Mouse (Mus musculus): ENCODE measurements around the gene Lpcat2. TPM values are rescaled to one million over a fixed set of nuclear protein-coding genes. Genes with fewer than 3 reads are reported as not detected.

The Lpcat2 gene
- polyA plus RNA-seq, 1 experiment = 0.01 TPM

DNA sequence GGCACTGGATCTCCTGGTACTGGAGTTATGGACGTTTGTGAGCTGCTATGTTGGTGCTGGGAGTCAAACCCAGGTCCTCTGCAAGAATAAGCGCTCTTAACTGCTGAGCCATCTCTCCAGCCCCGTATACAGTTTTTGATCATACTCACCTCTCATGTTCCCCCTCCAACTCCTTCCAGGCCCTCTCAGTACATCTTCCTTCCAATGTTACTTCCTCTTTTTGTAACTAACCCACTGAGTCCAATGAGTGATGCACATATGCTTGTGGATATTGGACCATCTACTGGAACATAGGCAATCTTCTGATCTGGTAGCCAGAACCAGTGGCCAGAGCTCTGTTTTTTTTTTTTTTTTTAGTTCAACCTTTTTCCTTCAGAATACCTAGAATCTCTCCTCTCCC lies 60.9 kb downstream of the Lpcat2 start:
- Histone ChIP-seq H3K79me2 (ENCODE audit: control insufficient read depth, insufficient read depth) (no peaks in the 10 kb centered on the region), H3ac (ENCODE audit: control insufficient read depth, insufficient read length, low read depth) (no peak overlapping the region), H3K36me3 (ENCODE audit: control insufficient read depth, insufficient read depth) (no peaks in the 10 kb centered on the region), H3K79me3 (ENCODE audit: low read depth) (no peaks in the 10 kb centered on the region), H3K4me3 (ENCODE audit: insufficient read depth, poor library complexity, severe bottlenecking) (no peak overlapping the region), H3K27me3 (ENCODE audit: control insufficient read depth, insufficient read depth, insufficient read length) (no peaks in the 10 kb centered on the region)
- no peak for TF ChIP-seq CEBPB (IDR thresholded peaks at IDR 0.05; ENCODE audit: low read depth)
- TF ChIP-seq USF1 (IDR thresholded peaks at IDR 0.05; ENCODE audit: low read depth) = no peak
- TF ChIP-seq MYOD1 (IDR thresholded peaks at IDR 0.05; ENCODE audit: control insufficient read depth, insufficient read length, low read depth) = no peak
- TF ChIP-seq FOSL1 (IDR thresholded peaks at IDR 0.05; ENCODE audit: insufficient read depth, low read length, poor library complexity, severe bottlenecking) = no peak
- no peak for TF ChIP-seq MYOG (IDR thresholded peaks at IDR 0.05; ENCODE audit: control insufficient read depth, extremely low read depth, insufficient read length)
- TF ChIP-seq CTCF (IDR thresholded peaks at IDR 0.05; ENCODE audit: control insufficient read depth, insufficient read depth, insufficient read length) = no peak
- no peak for TF ChIP-seq MAX (IDR thresholded peaks at IDR 0.05)

DNA sequence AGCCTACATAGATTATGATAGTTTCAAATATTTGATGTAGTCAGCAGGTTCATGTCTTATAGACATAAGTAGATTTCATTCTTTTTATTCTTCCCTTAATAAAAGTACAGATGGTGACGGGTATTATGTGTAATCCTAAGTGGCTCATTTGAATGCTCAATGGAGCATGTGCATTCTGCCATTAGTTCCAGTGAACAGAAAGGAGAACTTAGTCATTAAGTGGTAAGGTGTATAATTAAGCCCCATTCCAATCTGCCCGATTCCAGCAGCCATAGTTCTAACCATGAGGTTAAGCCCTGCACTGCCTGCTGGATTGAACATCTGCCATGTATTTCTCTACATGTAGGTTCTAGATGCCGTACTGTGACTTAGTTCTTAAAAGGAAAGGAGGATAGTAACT lies 66.6 kb downstream of the Lpcat2 start:
- no peaks in the 10 kb centered on the region for H3K27me3 ChIP-seq (ENCODE audit: control insufficient read depth, insufficient read depth, insufficient read length)

DNA sequence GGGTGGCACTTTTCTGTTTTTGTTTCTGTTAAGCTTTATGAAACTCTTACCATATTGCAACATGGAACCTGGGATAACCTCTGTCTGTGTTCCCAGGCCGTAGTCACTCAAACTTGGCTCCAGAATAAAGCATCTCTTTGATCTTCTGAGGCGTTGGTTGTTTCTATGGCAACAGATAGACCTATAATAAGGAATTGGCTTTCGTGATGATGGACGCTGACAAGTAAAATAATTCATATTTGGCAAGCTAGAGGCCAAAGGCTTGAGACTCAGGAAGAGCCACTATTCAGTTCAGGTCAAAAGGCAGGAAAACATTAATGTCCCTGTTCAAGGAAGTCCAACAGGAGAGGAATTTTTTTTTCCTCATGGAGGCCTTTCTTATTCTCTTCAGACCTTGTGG lies 73.8 kb downstream of the Lpcat2 start:
- TF ChIP-seq MYOD1 (IDR thresholded peaks at IDR 0.05; ENCODE audit: control insufficient read depth, insufficient read length, low read depth) = no peak
- H3ac ChIP-seq (ENCODE audit: control insufficient read depth, insufficient read length, low read depth) = no peak overlapping the region
- H3K4me3 ChIP-seq (ENCODE audit: insufficient read depth, poor library complexity, severe bottlenecking) = no peak overlapping the region
- no peaks in the 10 kb centered on the region for H3K79me2 ChIP-seq (ENCODE audit: control insufficient read depth, insufficient read depth)
- H3K79me3 ChIP-seq (ENCODE audit: low read depth) = no peaks in the 10 kb centered on the region
- no peaks in the 10 kb centered on the region for H3K27me3 ChIP-seq (ENCODE audit: control insufficient read depth, insufficient read depth, insufficient read length)
- no peaks in the 10 kb centered on the region for H3K36me3 ChIP-seq (ENCODE audit: control insufficient read depth, insufficient read depth)

More for the DNA sequence above, 66.6 kb downstream of the Lpcat2 start:
- no peaks in the 10 kb centered on the region for H3K79me2 ChIP-seq (ENCODE audit: control insufficient read depth, insufficient read depth)
- no peak overlapping the region for H3ac ChIP-seq (ENCODE audit: control insufficient read depth, insufficient read length, low read depth)
- H3K79me3 ChIP-seq (ENCODE audit: low read depth) = no peaks in the 10 kb centered on the region
- no peak for TF ChIP-seq USF1 (IDR thresholded peaks at IDR 0.05; ENCODE audit: low read depth)
- TF ChIP-seq CEBPB (IDR thresholded peaks at IDR 0.05; ENCODE audit: low read depth) = no peak
- no peak for TF ChIP-seq MYOD1 (IDR thresholded peaks at IDR 0.05; ENCODE audit: control insufficient read depth, insufficient read length, low read depth)
- TF ChIP-seq CTCF (IDR thresholded peaks at IDR 0.05; ENCODE audit: control insufficient read depth, insufficient read depth, insufficient read length) = no peak
- no peak for TF ChIP-seq FOSL1 (IDR thresholded peaks at IDR 0.05; ENCODE audit: insufficient read depth, low read length, poor library complexity, severe bottlenecking)
- no peak for TF ChIP-seq MYOG (IDR thresholded peaks at IDR 0.05; ENCODE audit: control insufficient read depth, extremely low read depth, insufficient read length)
- no peak for TF ChIP-seq MAX (IDR thresholded peaks at IDR 0.05)
- no peak overlapping the region for H3K4me3 ChIP-seq (ENCODE audit: insufficient read depth, poor library complexity, severe bottlenecking)
- no peaks in the 10 kb centered on the region for H3K36me3 ChIP-seq (ENCODE audit: control insufficient read depth, insufficient read depth)

DNA sequence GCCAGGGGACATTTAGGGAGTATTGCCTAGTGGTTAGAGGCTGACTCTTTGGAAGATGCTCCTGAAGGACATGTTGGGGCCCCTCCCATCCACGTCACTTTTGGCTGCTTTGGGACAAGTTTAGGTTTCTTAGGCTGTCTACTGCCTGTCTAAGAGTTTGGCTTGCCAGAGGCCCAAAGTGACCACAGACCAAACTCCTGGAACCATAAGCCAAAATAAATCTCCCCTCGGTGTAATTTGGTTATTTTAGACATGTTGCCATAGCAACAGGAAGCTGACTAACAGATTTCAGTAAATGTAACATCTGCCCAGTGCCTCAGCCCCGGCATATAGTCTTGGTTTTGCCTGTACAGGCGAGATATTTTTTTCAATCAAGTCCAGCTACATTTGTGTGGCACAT lies 82.9 kb downstream of the Lpcat2 start:
- no peaks in the 10 kb centered on the region for H3K79me3 ChIP-seq (ENCODE audit: low read depth)
- H3K79me2 ChIP-seq (ENCODE audit: control insufficient read depth, insufficient read depth) = no peaks in the 10 kb centered on the region
- no peaks in the 10 kb centered on the region for H3K36me3 ChIP-seq (ENCODE audit: control insufficient read depth, insufficient read depth)
- H3K27me3 ChIP-seq (ENCODE audit: control insufficient read depth, insufficient read depth, insufficient read length) = no peaks in the 10 kb centered on the region
- H3K4me3 ChIP-seq (ENCODE audit: insufficient read depth, poor library complexity, severe bottlenecking) = no peak overlapping the region
- no peak overlapping the region for H3ac ChIP-seq (ENCODE audit: control insufficient read depth, insufficient read length, low read depth)
- no peak for TF ChIP-seq MYOD1 (IDR thresholded peaks at IDR 0.05; ENCODE audit: control insufficient read depth, insufficient read length, low read depth)
- TF ChIP-seq MAX (IDR thresholded peaks at IDR 0.05) = no peak
- TF ChIP-seq FOSL1 (IDR thresholded peaks at IDR 0.05; ENCODE audit: insufficient read depth, low read length, poor library complexity, severe bottlenecking) = no peak
- no peak for TF ChIP-seq CTCF (IDR thresholded peaks at IDR 0.05; ENCODE audit: control insufficient read depth, insufficient read depth, insufficient read length)
- TF ChIP-seq USF1 (IDR thresholded peaks at IDR 0.05; ENCODE audit: low read depth) = no peak
- no peak for TF ChIP-seq MYOG (IDR thresholded peaks at IDR 0.05; ENCODE audit: control insufficient read depth, extremely low read depth, insufficient read length)

DNA sequence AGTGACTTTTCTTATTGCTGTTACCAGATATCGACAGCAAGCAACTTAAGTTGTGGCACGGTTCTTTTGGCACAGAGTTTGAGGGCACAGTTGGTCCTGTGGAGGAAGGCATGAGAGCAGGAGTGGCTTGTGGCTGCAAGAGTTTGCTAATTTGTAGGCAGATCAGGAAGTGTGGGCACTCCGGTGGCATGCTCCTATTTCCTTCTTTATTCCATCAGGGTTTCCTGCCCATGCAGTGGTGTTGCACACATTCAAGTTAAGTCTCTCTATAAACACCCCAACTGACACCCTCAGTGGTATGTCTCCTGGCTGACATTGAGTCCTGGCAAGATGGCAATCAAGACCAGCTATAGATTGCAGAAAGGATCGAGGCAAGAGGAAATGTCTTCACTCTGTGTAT lies 93.9 kb downstream of the Lpcat2 start:
- no peaks in the 10 kb centered on the region for H3K27me3 ChIP-seq (ENCODE audit: control insufficient read depth, insufficient read depth, insufficient read length)
- H3K4me3 ChIP-seq (ENCODE audit: insufficient read depth, poor library complexity, severe bottlenecking) = no peak overlapping the region
- H3ac ChIP-seq (ENCODE audit: control insufficient read depth, insufficient read length, low read depth) = no peak overlapping the region
- no peak for TF ChIP-seq MYOG (IDR thresholded peaks at IDR 0.05; ENCODE audit: control insufficient read depth, extremely low read depth, insufficient read length)
- TF ChIP-seq CTCF (IDR thresholded peaks at IDR 0.05; ENCODE audit: control insufficient read depth, insufficient read depth, insufficient read length) = no peak
- no peak for TF ChIP-seq MAX (IDR thresholded peaks at IDR 0.05)
- TF ChIP-seq CEBPB (IDR thresholded peaks at IDR 0.05; ENCODE audit: low read depth) = no peak
- no peak for TF ChIP-seq FOSL1 (IDR thresholded peaks at IDR 0.05; ENCODE audit: insufficient read depth, low read length, poor library complexity, severe bottlenecking)
- no peak for TF ChIP-seq USF1 (IDR thresholded peaks at IDR 0.05; ENCODE audit: low read depth)
- TF ChIP-seq MYOD1 (IDR thresholded peaks at IDR 0.05; ENCODE audit: control insufficient read depth, insufficient read length, low read depth) = no peak
- no peaks in the 10 kb centered on the region for H3K79me2 ChIP-seq (ENCODE audit: control insufficient read depth, insufficient read depth)
- no peaks in the 10 kb centered on the region for H3K36me3 ChIP-seq (ENCODE audit: control insufficient read depth, insufficient read depth)
- H3K79me3 ChIP-seq (ENCODE audit: low read depth) = no peaks in the 10 kb centered on the region

DNA sequence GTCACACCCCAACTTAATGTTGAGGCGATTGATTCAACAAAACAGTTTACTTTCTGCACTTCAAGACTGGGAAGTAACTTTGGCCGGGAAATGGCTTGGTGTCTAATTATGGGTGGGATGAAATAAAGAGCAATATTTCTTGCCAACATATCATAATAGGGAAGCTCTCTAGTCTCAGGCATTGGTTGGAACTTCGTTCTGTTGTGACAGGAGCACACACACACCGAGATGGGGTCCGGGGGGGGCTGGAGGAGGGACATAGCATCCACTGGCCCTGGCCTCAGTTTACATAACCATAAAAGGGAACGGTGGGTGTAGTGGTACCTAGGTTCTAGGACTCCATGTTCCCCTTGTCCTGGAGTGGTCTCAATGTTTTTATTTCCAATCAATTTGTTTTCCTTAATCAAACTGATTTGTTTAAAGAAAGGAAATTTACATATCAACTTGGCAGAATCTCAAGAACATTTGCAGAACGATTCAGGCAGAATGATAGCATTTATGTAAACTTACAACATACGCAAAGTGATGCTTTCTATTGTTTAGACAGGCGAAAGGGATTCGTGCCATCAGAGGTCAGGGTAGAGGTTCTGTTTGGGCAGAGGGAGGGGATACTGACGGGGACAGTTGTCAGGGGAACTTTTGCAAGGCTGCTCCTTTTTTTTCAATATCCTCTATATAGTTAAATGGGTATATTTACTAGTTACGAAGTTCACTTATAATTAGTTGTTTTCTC lies 95.7 kb downstream of the Lpcat2 start:
- H3K79me2 ChIP-seq (ENCODE audit: control insufficient read depth, insufficient read depth) = no peaks in the 10 kb centered on the region
- TF ChIP-seq MYOD1 (IDR thresholded peaks at IDR 0.05; ENCODE audit: control insufficient read depth, insufficient read length, low read depth) (no peak), MYOG (IDR thresholded peaks at IDR 0.05; ENCODE audit: control insufficient read depth, extremely low read depth, insufficient read length) (no peak), FOSL1 (IDR thresholded peaks at IDR 0.05; ENCODE audit: insufficient read depth, low read length, poor library complexity, severe bottlenecking) (no peak), USF1 (IDR thresholded peaks at IDR 0.05; ENCODE audit: low read depth) (no peak), CEBPB (IDR thresholded peaks at IDR 0.05; ENCODE audit: low read depth) (no peak), MAX (IDR thresholded peaks at IDR 0.05) (no peak)
- no peak overlapping the region for H3K4me3 ChIP-seq (ENCODE audit: insufficient read depth, poor library complexity, severe bottlenecking)
- H3ac ChIP-seq (ENCODE audit: control insufficient read depth, insufficient read length, low read depth) = no peak overlapping the region
- H3K79me3 ChIP-seq (ENCODE audit: low read depth) = no peaks in the 10 kb centered on the region
- no peaks in the 10 kb centered on the region for H3K36me3 ChIP-seq (ENCODE audit: control insufficient read depth, insufficient read depth)
- H3K27me3 ChIP-seq (ENCODE audit: control insufficient read depth, insufficient read depth, insufficient read length) = no peaks in the 10 kb centered on the region

All from C2C12 (cell line).